Mouse (Mus musculus): Measurements from ENCODE around the gene Necap2. TPM values are rescaled to one million over a fixed set of nuclear protein-coding genes. Genes with fewer than 3 reads are reported as not detected.

Gene Necap2
- polyA plus RNA-seq, 1 experiment from 2014 or later = 97.5 TPM

GRCm38 (mm10) chr4:141106526-141107183 is 28.5 kb upstream of the Necap2 start:
- H3K36me3 ChIP-seq (ENCODE audit: control insufficient read depth, insufficient read depth, low read length) = peaks cover 14% of the 10 kb centered on the region
- WGBS = 76% methylated on average over 16 of the region's 16 CpGs
- ATAC-seq (ENCODE audit: insufficient read depth, low FRiP score) = no peak

GRCm38 (mm10) chr4:141101855-141102254 is 23.7 kb upstream of the Necap2 start:
- H3K4me3 ChIP-seq (replicated peaks; ENCODE audit: low read length) = no peak overlapping the region
- H3K36me3 ChIP-seq (ENCODE audit: control insufficient read depth, insufficient read depth, low read length) = no peaks in the 10 kb centered on the region
- WGBS = 64% methylated on average over 6 of the region's 6 CpGs
- ATAC-seq (ENCODE audit: insufficient read depth, low FRiP score) = no peak
- H3K4me2 ChIP-seq (ENCODE audit: low read depth, low read length) = no peak overlapping the region
- H3K4me1 ChIP-seq (ENCODE audit: control insufficient read depth, insufficient read depth, low read length) = no peaks in the 10 kb centered on the region
- no peaks in the 10 kb centered on the region; the same call in 1 of the 2 replicates for H3K9me3 ChIP-seq (replicated peaks; ENCODE audit: control insufficient read depth, low read length)
- H3K27ac ChIP-seq (ENCODE audit: low read length) = no peak overlapping the region
- no peak overlapping the region for H3K9ac ChIP-seq (ENCODE audit: low read length)
- H3K27me3 ChIP-seq (ENCODE audit: control insufficient read depth, insufficient read depth, low read length) = no peaks in the 10 kb centered on the region

More at GRCm38 (mm10) chr4:141106526-141107183, 28.5 kb upstream of the Necap2 start:
- Histone ChIP-seq H3K27ac (ENCODE audit: low read length) (no peak overlapping the region), H3K4me2 (ENCODE audit: low read depth, low read length) (no peak overlapping the region), H3K4me3 (replicated peaks; ENCODE audit: low read length) (no peak overlapping the region), H3K9ac (ENCODE audit: low read length) (no peak overlapping the region), H3K4me1 (ENCODE audit: control insufficient read depth, insufficient read depth, low read length) (no peaks in the 10 kb centered on the region), H3K9me3 (replicated peaks; ENCODE audit: control insufficient read depth, low read length) (peaks cover 6% of the 10 kb centered on the region; the same call in 1 of the 2 replicates), H3K27me3 (ENCODE audit: control insufficient read depth, insufficient read depth, low read length) (no peaks in the 10 kb centered on the region)

GRCm38 (mm10) chr4:141101291-141101690 is 23.1 kb upstream of the Necap2 start:
- H3K9ac ChIP-seq (ENCODE audit: low read length) = no peak overlapping the region
- no peaks in the 10 kb centered on the region for H3K4me1 ChIP-seq (ENCODE audit: control insufficient read depth, insufficient read depth, low read length)
- no peaks in the 10 kb centered on the region; the same call in 1 of the 2 replicates for H3K9me3 ChIP-seq (replicated peaks; ENCODE audit: control insufficient read depth, low read length)
- H3K4me3 ChIP-seq (replicated peaks; ENCODE audit: low read length) = no peak overlapping the region
- no peak overlapping the region for H3K4me2 ChIP-seq (ENCODE audit: low read depth, low read length)
- ATAC-seq (ENCODE audit: insufficient read depth, low FRiP score) = no peak
- no peaks in the 10 kb centered on the region for H3K27me3 ChIP-seq (ENCODE audit: control insufficient read depth, insufficient read depth, low read length)
- H3K27ac ChIP-seq (ENCODE audit: low read length) = no peak overlapping the region
- H3K36me3 ChIP-seq (ENCODE audit: control insufficient read depth, insufficient read depth, low read length) = no peaks in the 10 kb centered on the region
- 86% methylated on average over 9 of the region's 9 CpGs for WGBS

GRCm38 (mm10) chr4:141099956-141100355 is 21.8 kb upstream of the Necap2 start:
- Histone ChIP-seq H3K4me1 (ENCODE audit: control insufficient read depth, insufficient read depth, low read length) (no peaks in the 10 kb centered on the region), H3K36me3 (ENCODE audit: control insufficient read depth, insufficient read depth, low read length) (no peaks in the 10 kb centered on the region), H3K27me3 (ENCODE audit: control insufficient read depth, insufficient read depth, low read length) (no peaks in the 10 kb centered on the region), H3K27ac (ENCODE audit: low read length) (no peak overlapping the region), H3K9ac (ENCODE audit: low read length) (no peak overlapping the region), H3K4me3 (replicated peaks; ENCODE audit: low read length) (no peak overlapping the region), H3K4me2 (ENCODE audit: low read depth, low read length) (no peak overlapping the region), H3K9me3 (replicated peaks; ENCODE audit: control insufficient read depth, low read length) (no peaks in the 10 kb centered on the region; the same call in 1 of the 2 replicates)
- ATAC-seq (ENCODE audit: insufficient read depth, low FRiP score) = no peak
- WGBS = 65% methylated on average over 5 of the region's 5 CpGs

GRCm38 (mm10) chr4:141098935-141099334 is 20.8 kb upstream of the Necap2 start:
- WGBS = 62% methylated on average over 4 of the region's 4 CpGs
- Histone ChIP-seq H3K36me3 (ENCODE audit: control insufficient read depth, insufficient read depth, low read length) (no peaks in the 10 kb centered on the region), H3K4me1 (ENCODE audit: control insufficient read depth, insufficient read depth, low read length) (no peaks in the 10 kb centered on the region), H3K4me2 (ENCODE audit: low read depth, low read length) (no peak overlapping the region), H3K9me3 (replicated peaks; ENCODE audit: control insufficient read depth, low read length) (no peaks in the 10 kb centered on the region; the same call in 1 of the 2 replicates), H3K9ac (ENCODE audit: low read length) (no peak overlapping the region), H3K27me3 (ENCODE audit: control insufficient read depth, insufficient read depth, low read length) (no peaks in the 10 kb centered on the region), H3K27ac (ENCODE audit: low read length) (no peak overlapping the region), H3K4me3 (replicated peaks; ENCODE audit: low read length) (no peak overlapping the region)
- ATAC-seq (ENCODE audit: insufficient read depth, low FRiP score) = no peak

GRCm38 (mm10) chr4:141096710-141097109 is 18.6 kb upstream of the Necap2 start:
- no peak for ATAC-seq (ENCODE audit: insufficient read depth, low FRiP score)
- H3K9ac ChIP-seq (ENCODE audit: low read length) = no peak overlapping the region
- no peak overlapping the region for H3K4me2 ChIP-seq (ENCODE audit: low read depth, low read length)
- H3K4me1 ChIP-seq (ENCODE audit: control insufficient read depth, insufficient read depth, low read length) = no peaks in the 10 kb centered on the region
- H3K4me3 ChIP-seq (replicated peaks; ENCODE audit: low read length) = no peak overlapping the region
- no peaks in the 10 kb centered on the region; the same call in 1 of the 2 replicates for H3K9me3 ChIP-seq (replicated peaks; ENCODE audit: control insufficient read depth, low read length)
- WGBS = 18% methylated on average over 9 of the region's 9 CpGs
- no peak overlapping the region for H3K27ac ChIP-seq (ENCODE audit: low read length)
- no peaks in the 10 kb centered on the region for H3K36me3 ChIP-seq (ENCODE audit: control insufficient read depth, insufficient read depth, low read length)
- no peaks in the 10 kb centered on the region for H3K27me3 ChIP-seq (ENCODE audit: control insufficient read depth, insufficient read depth, low read length)

- Histone ChIP-seq H3K36me3 (ENCODE audit: control insufficient read depth, insufficient read depth, low read length) (no peaks in the 10 kb centered on the region), H3K4me3 (replicated peaks; ENCODE audit: low read length) (no peak overlapping the region), H3K9me3 (replicated peaks; ENCODE audit: control insufficient read depth, low read length) (no peaks in the 10 kb centered on the region), H3K27ac (ENCODE audit: low read length) (no peak overlapping the region), H3K9ac (ENCODE audit: low read length) (no peak overlapping the region), H3K27me3 (ENCODE audit: control insufficient read depth, insufficient read depth, low read length) (no peaks in the 10 kb centered on the region), H3K4me2 (ENCODE audit: low read depth, low read length) (no peak overlapping the region), H3K4me1 (ENCODE audit: control insufficient read depth, insufficient read depth, low read length) (no peaks in the 10 kb centered on the region)
- 79% methylated on average over 10 of the region's 10 CpGs for WGBS
- ATAC-seq (ENCODE audit: insufficient read depth, low FRiP score) = no peak
Measured at GRCm38 (mm10) chr4:141095016-141095415, 16.9 kb upstream of the Necap2 start.

GRCm38 (mm10) chr4:141088714-141089113 is 10.6 kb upstream of the Necap2 start:
- H3K4me3 ChIP-seq (replicated peaks; ENCODE audit: low read length) = no peak overlapping the region
- no peaks in the 10 kb centered on the region for H3K27me3 ChIP-seq (ENCODE audit: control insufficient read depth, insufficient read depth, low read length)
- H3K4me1 ChIP-seq (ENCODE audit: control insufficient read depth, insufficient read depth, low read length) = no peaks in the 10 kb centered on the region
- no peak for ATAC-seq (ENCODE audit: insufficient read depth, low FRiP score)
- no peaks in the 10 kb centered on the region for H3K9me3 ChIP-seq (replicated peaks; ENCODE audit: control insufficient read depth, low read length)
- H3K27ac ChIP-seq (ENCODE audit: low read length) = no peak overlapping the region
- WGBS = 58% methylated on average over 9 of the region's 9 CpGs
- no peak overlapping the region for H3K4me2 ChIP-seq (ENCODE audit: low read depth, low read length)
- H3K9ac ChIP-seq (ENCODE audit: low read length) = no peak overlapping the region
- no peaks in the 10 kb centered on the region for H3K36me3 ChIP-seq (ENCODE audit: control insufficient read depth, insufficient read depth, low read length)

GRCm38 (mm10) chr4:141088033-141088432 is 9.9 kb upstream of the Necap2 start, which contains the start of gene Spata21:
Spata21 (plus strand) TSS chr4:141088333.
- Histone ChIP-seq H3K9ac (ENCODE audit: low read length) (no peak within 1 kb of the TSS), H3K4me1 (ENCODE audit: control insufficient read depth, insufficient read depth, low read length) (no peaks in the 10 kb centered on the region), H3K9me3 (replicated peaks; ENCODE audit: control insufficient read depth, low read length) (no peaks in the 10 kb centered on the region), H3K36me3 (ENCODE audit: control insufficient read depth, insufficient read depth, low read length) (no peaks in the 10 kb centered on the region), H3K27me3 (ENCODE audit: control insufficient read depth, insufficient read depth, low read length) (no peaks in the 10 kb centered on the region), H3K4me2 (ENCODE audit: low read depth, low read length) (no peak within 1 kb of the TSS), H3K4me3 (replicated peaks; ENCODE audit: low read length) (no peak within 1 kb of the TSS), H3K27ac (ENCODE audit: low read length) (no peak within 1 kb of the TSS)
- WGBS = 78% methylated on average over 6 of the region's 6 CpGs
- no peak for ATAC-seq (ENCODE audit: insufficient read depth, low FRiP score)
